Comparison of ENCODE assay signal across 11 mouse cellular contexts in genomic region chr13:35383000-35383623, GRCm38 (mm10).
DNase-seq lines count a peak whose midpoint lies in the region; ATAC-seq and TF ChIP-seq lines count a peak whose summit lies in the region.
"Had no signal": no experiment of that assay in that cellular context is flagged by ENCODE, and none has a peak within 500 bp of the region (broad histone marks: within the 10 kb centered on the region; RNA-seq: fewer than 3 reads in every experiment).

No protein-coding gene starts in this region.

- WGBS in lung, embryonic 14.5 days, result 26% methylated on average over 12 of the region's 12 CpGs
- 33% methylated on average over 12 of the region's 12 CpGs for WGBS in kidney, adult 2 months
- WGBS in stomach, embryonic 15.5 days, result 27% methylated on average over 12 of the region's 12 CpGs
- WGBS in midbrain, embryonic 13.5 days, result 46% methylated on average over 12 of the region's 12 CpGs

- no peaks in the 10 kb centered on the region for H3K36me3 ChIP-seq in lung, embryonic 14.5 days (ENCODE audit: insufficient read depth)
- no peaks in the 10 kb centered on the region for H3K36me3 ChIP-seq in kidney, adult 2 months (ENCODE audit: control insufficient read depth, insufficient read depth, low read length)
- no peaks in the 10 kb centered on the region for H3K36me3 ChIP-seq in stomach, embryonic 15.5 days
- no peaks in the 10 kb centered on the region for H3K36me3 ChIP-seq in midbrain, embryonic 13.5 days
- H3K36me3 ChIP-seq: hindbrain, embryonic 15.5 days had no signal

- H3K9me3 ChIP-seq in lung, embryonic 14.5 days (ENCODE audit: low read depth, low read length), result no peaks in the 10 kb centered on the region
- no peaks in the 10 kb centered on the region for H3K9me3 ChIP-seq in stomach, embryonic 15.5 days
- H3K9me3 ChIP-seq in midbrain, embryonic 13.5 days, result no peaks in the 10 kb centered on the region
- H3K9me3 ChIP-seq: hindbrain, embryonic 15.5 days had no signal

- no peak for TF ChIP-seq POLR2A in kidney, adult 2 months (IDR thresholded peaks at IDR 0.05; ENCODE audit: low read depth, low read length)

- no peak for TF ChIP-seq CTCF in lung, embryonic 14.5 days (IDR thresholded peaks at IDR 0.05; ENCODE audit: low read depth)
- no peak for TF ChIP-seq CTCF in kidney, adult 2 months (conservative IDR thresholded peaks at IDR 0.05; ENCODE audit: insufficient read depth, insufficient read length, low read depth, low read length)

- no peaks in the 10 kb centered on the region for H3K27me3 ChIP-seq in lung, embryonic 14.5 days (ENCODE audit: insufficient read depth, low read length)
- H3K27me3 ChIP-seq in kidney, adult 2 months (replicated peaks; ENCODE audit: control insufficient read depth, insufficient read depth, low read length), result no peaks in the 10 kb centered on the region
- no peaks in the 10 kb centered on the region for H3K27me3 ChIP-seq in stomach, embryonic 15.5 days (replicated peaks)
- no peaks in the 10 kb centered on the region for H3K27me3 ChIP-seq in midbrain, embryonic 13.5 days
- H3K27me3 ChIP-seq: hindbrain, embryonic 15.5 days; Patski had no signal

- H3K4me2 ChIP-seq in lung, embryonic 14.5 days, result no peak overlapping the region
- peak overlapping the region; percentile 19 for H3K4me2 ChIP-seq in stomach, embryonic 15.5 days
- no peak overlapping the region for H3K4me2 ChIP-seq in midbrain, embryonic 13.5 days (replicated peaks)
- H3K4me2 ChIP-seq: hindbrain, embryonic 15.5 days had no signal

- no peaks in the 10 kb centered on the region for H3K4me1 ChIP-seq in lung, embryonic 14.5 days (ENCODE audit: insufficient read depth)
- peaks cover 4% of the 10 kb centered on the region for H3K4me1 ChIP-seq in kidney, adult 2 months (ENCODE audit: control insufficient read depth, insufficient read depth, low read length)
- H3K4me1 ChIP-seq in stomach, embryonic 15.5 days, result no peaks in the 10 kb centered on the region
- H3K4me1 ChIP-seq in midbrain, embryonic 13.5 days (replicated peaks), result no peaks in the 10 kb centered on the region
- H3K4me1 ChIP-seq: hindbrain, embryonic 15.5 days had no signal

- peak overlapping the region; percentile 55; the same call in 1 of the 2 replicates for H3K27ac ChIP-seq in lung, embryonic 14.5 days (ENCODE audit: low read depth)
- H3K27ac ChIP-seq in kidney, adult 2 months (ENCODE audit: insufficient read depth, low read depth, low read length), result no peak overlapping the region
- H3K27ac ChIP-seq in stomach, embryonic 15.5 days, result peak overlapping the region; percentile 23; the same call in 1 of the 2 replicates
- H3K27ac ChIP-seq in midbrain, embryonic 13.5 days, result no peak overlapping the region
- H3K27ac ChIP-seq: hindbrain, embryonic 15.5 days had no signal

- no peak overlapping the region for H3K9ac ChIP-seq in lung, embryonic 14.5 days
- H3K9ac ChIP-seq in stomach, embryonic 15.5 days, result no peak overlapping the region
- no peak overlapping the region for H3K9ac ChIP-seq in midbrain, embryonic 13.5 days (replicated peaks)
- H3K9ac ChIP-seq: hindbrain, embryonic 15.5 days had no signal

- H3K4me3 ChIP-seq in lung, embryonic 14.5 days (ENCODE audit: low read depth, low read length), result no peak overlapping the region
- no peak overlapping the region for H3K4me3 ChIP-seq in kidney, adult 2 months (ENCODE audit: insufficient read depth, low read depth, low read length)
- no peak overlapping the region for H3K4me3 ChIP-seq in stomach, embryonic 15.5 days (replicated peaks)
- H3K4me3 ChIP-seq in midbrain, embryonic 13.5 days (replicated peaks), result no peak overlapping the region
- H3K4me3 ChIP-seq: hindbrain, embryonic 15.5 days had no signal

- DNase-seq in lung, embryonic 14.5 days, result no peak
- no peak for DNase-seq in lung, postnatal 36 days
- peak; percentile 4 to 21 for DNase-seq in cerebellum, postnatal 36 days
- peak; percentile 24 for DNase-seq in kidney, adult 2 months
- no peak for DNase-seq in adrenal gland, adult 18-20 months (ENCODE audit: low spot score in 2 of 2)
- DNase-seq: thymus, postnatal 4 days had no signal

- peak; percentile 81; the same call in 1 of the 2 replicates for ATAC-seq in lung, embryonic 14.5 days (ENCODE audit: insufficient read depth)
- peak; percentile 73; the same call in 1 of the 2 replicates for ATAC-seq in stomach, embryonic 15.5 days (ENCODE audit: insufficient read depth, low FRiP score, low read depth)
- ATAC-seq in midbrain, embryonic 13.5 days, result no peak
- ATAC-seq: forebrain, embryonic 14.5 days had no signal

Comparison
In these comparisons a context has a peak if more than half of its experiments do, and no peak if none do; other contexts are left out.
1. DNase-seq: peak in cerebellum, postnatal 36 days (2 of 2) and kidney, adult 2 months (single experiment); none in lung, embryonic 14.5 days (single experiment), lung, postnatal 36 days (single experiment) and adrenal gland, adult 18-20 months (0 of 2).
2. H3K27ac ChIP-seq: peak in lung, embryonic 14.5 days (single experiment) and stomach, embryonic 15.5 days (single experiment); none in kidney, adult 2 months (single experiment) and midbrain, embryonic 13.5 days (single experiment).